Mouse (Mus musculus): ENCODE measurements around the gene Syvn1. TPM values are rescaled to one million over a fixed set of nuclear protein-coding genes. Genes with fewer than 3 reads are reported as not detected.

Syvn1 gene
- polyA plus RNA-seq, 1 experiment from 2014 or later = 24.2 TPM

Other genes with a start within 250 kb of the Syvn1 start
- gene Frmd8, start 171.3 kb upstream of the Syvn1 start, polyA plus RNA-seq (2015; fragmentation: Nextera tagmentation; extraction: Ambion mirVana) = 26.9 and 28.0 TPM in 2 replicates
- 3.5 and 4.2 TPM in 2 replicates for gene Slc25a45, start 168.8 kb upstream of the Syvn1 start, polyA plus RNA-seq (2015; fragmentation: Nextera tagmentation; extraction: Ambion mirVana)
- gene Tigd3, start 152.4 kb upstream of the Syvn1 start, polyA plus RNA-seq (2015; fragmentation: Nextera tagmentation; extraction: Ambion mirVana) = 1.9 and 2.7 TPM in 2 replicates
- gene Dpf2, start 133.6 kb upstream of the Syvn1 start, polyA plus RNA-seq (2015; fragmentation: Nextera tagmentation; extraction: Ambion mirVana) = 109 and 118 TPM in 2 replicates
- gene Cdc42ep2, start 121.8 kb upstream of the Syvn1 start, polyA plus RNA-seq (2015; fragmentation: Nextera tagmentation; extraction: Ambion mirVana) = 11.9 and 12.4 TPM in 2 replicates
- gene Pola2, start 82.4 kb upstream of the Syvn1 start, polyA plus RNA-seq (2015; fragmentation: Nextera tagmentation; extraction: Ambion mirVana) = 64.0 and 65.8 TPM in 2 replicates
- gene Slc22a20, start 60.4 kb upstream of the Syvn1 start, polyA plus RNA-seq (2015; fragmentation: Nextera tagmentation; extraction: Ambion mirVana) = not detected in 2 replicates
- 10.3 and 10.4 TPM in 2 replicates for gene Capn1, start 30.7 kb upstream of the Syvn1 start, polyA plus RNA-seq (2015; fragmentation: Nextera tagmentation; extraction: Ambion mirVana)
- gene Mrpl49, start 11.2 kb downstream of the Syvn1 start, polyA plus RNA-seq (2015; fragmentation: Nextera tagmentation; extraction: Ambion mirVana) = 72.7 and 78.4 TPM in 2 replicates
- gene Fau, start 11.3 kb downstream of the Syvn1 start, polyA plus RNA-seq (2015; fragmentation: Nextera tagmentation; extraction: Ambion mirVana) = 876 and 881 TPM in 2 replicates
- gene Znhit2, start 14.6 kb downstream of the Syvn1 start, polyA plus RNA-seq (2015; fragmentation: Nextera tagmentation; extraction: Ambion mirVana) = 30.1 and 31.9 TPM in 2 replicates
- 34.8 and 34.9 TPM in 2 replicates for gene Tm7sf2, start 21.8 kb downstream of the Syvn1 start, polyA plus RNA-seq (2015; fragmentation: Nextera tagmentation; extraction: Ambion mirVana)
- gene Vps51, start 30.7 kb downstream of the Syvn1 start, polyA plus RNA-seq (2015; fragmentation: Nextera tagmentation; extraction: Ambion mirVana) = 61.2 and 64.5 TPM in 2 replicates
- not detected in 2 replicates for gene Tmem262, start 33.5 kb downstream of the Syvn1 start, polyA plus RNA-seq (2015; fragmentation: Nextera tagmentation; extraction: Ambion mirVana)
- gene Gm28374, start 35.7 kb downstream of the Syvn1 start, polyA plus RNA-seq (2015; fragmentation: Nextera tagmentation; extraction: Ambion mirVana) = 1.3 and 2.2 TPM in 2 replicates
- gene Zfpl1, start 38.4 kb downstream of the Syvn1 start, polyA plus RNA-seq (2015; fragmentation: Nextera tagmentation; extraction: Ambion mirVana) = 58.5 and 61.3 TPM in 2 replicates
- 32.3 and 32.9 TPM in 2 replicates for gene Cdca5, start 38.4 kb downstream of the Syvn1 start, polyA plus RNA-seq (2015; fragmentation: Nextera tagmentation; extraction: Ambion mirVana)
- gene AC131692.1, start 47.8 kb downstream of the Syvn1 start, polyA plus RNA-seq (2015; fragmentation: Nextera tagmentation; extraction: Ambion mirVana) = 0.18 and 0.37 TPM in 2 replicates
- gene Naaladl1, start 59.2 kb downstream of the Syvn1 start, polyA plus RNA-seq (2015; fragmentation: Nextera tagmentation; extraction: Ambion mirVana) = 28.9 and 38.8 TPM in 2 replicates
- gene Sac3d1, start 72.1 kb downstream of the Syvn1 start, polyA plus RNA-seq (2015; fragmentation: Nextera tagmentation; extraction: Ambion mirVana) = 44.3 and 44.7 TPM in 2 replicates
- gene Snx15, start 81.7 kb downstream of the Syvn1 start, polyA plus RNA-seq (2015; fragmentation: Nextera tagmentation; extraction: Ambion mirVana) = 31.7 and 33.8 TPM in 2 replicates
- gene Batf2, start 94.4 kb downstream of the Syvn1 start, polyA plus RNA-seq (2015; fragmentation: Nextera tagmentation; extraction: Ambion mirVana) = 0.80 and 1.3 TPM in 2 replicates
- gene Arl2, start 95.0 kb downstream of the Syvn1 start, polyA plus RNA-seq (2015; fragmentation: Nextera tagmentation; extraction: Ambion mirVana) = 99.2 and 103 TPM in 2 replicates
- not detected in 2 replicates for gene Majin, start 137.8 kb downstream of the Syvn1 start, polyA plus RNA-seq (2015; fragmentation: Nextera tagmentation; extraction: Ambion mirVana)
- gene Gpha2, start 179.8 kb downstream of the Syvn1 start, polyA plus RNA-seq (2015; fragmentation: Nextera tagmentation; extraction: Ambion mirVana) = 0.39 and 0.41 TPM in 2 replicates
- 21.2 and 22.3 TPM in 2 replicates for gene Ppp2r5b, start 189.3 kb downstream of the Syvn1 start, polyA plus RNA-seq (2015; fragmentation: Nextera tagmentation; extraction: Ambion mirVana)
- 6.9 and 8.7 TPM in 2 replicates for gene Atg2a, start 195.1 kb downstream of the Syvn1 start, polyA plus RNA-seq (2015; fragmentation: Nextera tagmentation; extraction: Ambion mirVana)
- 88.8 and 115 TPM in 2 replicates for gene Ehd1, start 230.1 kb downstream of the Syvn1 start, polyA plus RNA-seq (2015; fragmentation: Nextera tagmentation; extraction: Ambion mirVana)